Mouse (Mus musculus): ENCODE data around the gene Serpinb1b.
"Not testable (repeated sequence)": the region's sequence is repeated elsewhere in the genome, so short reads cannot be mapped to it uniquely, and the experiment has no call there.

The Serpinb1b gene

DNA sequence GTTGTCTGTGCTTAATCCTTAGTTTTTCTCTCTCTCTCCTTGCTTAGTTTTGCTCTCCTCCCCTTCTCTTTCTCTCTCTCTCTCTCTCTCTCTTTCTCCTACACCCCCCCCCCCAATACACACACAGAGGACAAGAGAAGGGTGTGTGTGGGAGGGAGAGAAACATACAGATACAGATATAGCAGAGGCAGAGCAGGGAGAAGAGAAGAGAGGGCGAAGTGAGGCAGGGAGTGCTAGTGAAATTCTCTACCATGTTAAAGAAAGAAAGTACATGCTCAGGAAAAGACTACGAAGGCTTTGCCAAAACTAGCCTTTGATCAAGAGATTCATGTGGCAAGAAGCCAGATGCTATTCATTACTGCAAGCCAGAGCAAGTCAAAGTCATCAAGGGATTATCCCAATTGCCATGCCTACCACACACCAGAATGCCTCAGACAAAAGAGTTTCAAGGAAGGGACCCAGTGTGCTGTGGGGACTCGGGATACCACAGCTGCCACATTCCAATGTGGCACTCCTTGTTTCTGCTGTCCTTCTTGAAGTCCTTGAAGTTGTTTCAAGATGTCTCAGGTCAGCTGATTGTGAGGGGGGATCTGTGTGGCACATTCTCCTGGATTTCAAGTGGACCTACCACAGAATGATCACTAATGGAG lies at the start of gene Serpinb1b:
Gene Serpinb1b (plus strand): TSS at position 520 of the 650 bp plus-strand sequence.
- DNase-seq (ENCODE audit: low read depth, low spot score), result no peak

DNA sequence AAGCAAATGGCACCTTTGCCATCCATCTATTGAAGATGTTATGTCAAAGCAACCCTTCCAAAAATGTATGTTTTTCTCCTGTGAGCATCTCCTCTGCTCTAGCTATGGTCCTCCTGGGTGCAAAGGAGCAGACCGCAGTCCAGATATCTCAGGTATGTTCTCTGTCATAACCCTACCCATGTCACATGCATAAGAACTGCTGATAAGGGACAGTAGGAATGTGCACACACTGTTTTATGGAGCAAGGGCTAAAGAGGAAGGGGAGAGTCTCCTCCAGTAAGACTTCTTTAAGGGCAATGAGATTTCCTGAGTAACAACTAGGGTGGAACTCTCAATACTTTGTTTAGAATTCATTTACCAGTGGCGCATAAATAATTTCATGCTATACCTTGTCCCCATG lies 48.9 kb upstream of the Serpinb1b start:
- DNase-seq (ENCODE audit: low read depth, low spot score), result not testable (repeated sequence)

DNA sequence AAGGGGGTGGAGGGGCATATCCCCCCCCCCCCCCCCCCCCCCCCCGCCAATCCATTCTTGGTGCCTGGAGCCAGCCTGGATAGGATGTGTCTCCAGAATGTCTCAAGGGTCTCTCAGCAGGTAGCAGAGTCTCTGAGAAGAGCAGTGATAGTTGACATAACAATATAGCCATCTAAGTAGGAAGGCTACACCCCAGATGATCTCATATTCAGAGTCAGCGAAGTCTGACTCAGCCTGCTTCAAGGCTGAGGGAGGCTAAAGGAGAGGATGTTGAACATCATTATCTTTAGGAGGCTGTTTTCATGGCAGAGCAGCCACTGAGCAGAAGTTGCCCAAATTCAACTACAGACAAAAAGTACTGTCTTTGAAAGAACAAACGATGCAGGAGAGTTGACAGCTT lies 48.1 kb upstream of the Serpinb1b start:
- no peak for DNase-seq (ENCODE audit: low read depth, low spot score)

DNA sequence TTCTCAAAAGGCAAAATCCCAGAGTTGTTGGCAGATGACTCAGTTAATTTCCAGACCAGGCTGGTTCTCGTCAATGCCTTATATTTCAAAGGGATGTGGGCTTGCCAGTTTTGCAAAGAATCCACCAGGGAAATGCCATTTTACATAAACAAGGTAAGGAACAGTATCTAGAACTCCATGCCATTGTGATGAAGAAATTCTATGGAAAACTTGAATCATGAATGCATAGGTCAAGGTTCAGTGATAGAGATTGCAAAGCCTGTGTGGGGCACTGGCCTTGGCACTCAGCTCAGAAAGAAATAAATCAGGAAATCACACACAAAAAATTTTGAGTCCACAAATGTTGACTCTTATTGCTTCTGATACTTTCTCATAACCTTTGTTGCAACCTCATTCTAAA lies 42.9 kb upstream of the Serpinb1b start:
- no peak for DNase-seq (ENCODE audit: low read depth, low spot score)

- no peak for DNase-seq (ENCODE audit: low read depth, low spot score)
These were observed 34.8 kb upstream of the Serpinb1b start for GRCm38 (mm10) chr13:33043542-33043941.

- no peak for DNase-seq (ENCODE audit: low read depth, low spot score)
These were observed 31.1 kb upstream of the Serpinb1b start for GRCm38 (mm10) chr13:33047234-33047633.

- no peak for DNase-seq (ENCODE audit: low read depth, low spot score)
These were observed 30.2 kb upstream of the Serpinb1b start for GRCm38 (mm10) chr13:33048187-33048586.

DNA sequence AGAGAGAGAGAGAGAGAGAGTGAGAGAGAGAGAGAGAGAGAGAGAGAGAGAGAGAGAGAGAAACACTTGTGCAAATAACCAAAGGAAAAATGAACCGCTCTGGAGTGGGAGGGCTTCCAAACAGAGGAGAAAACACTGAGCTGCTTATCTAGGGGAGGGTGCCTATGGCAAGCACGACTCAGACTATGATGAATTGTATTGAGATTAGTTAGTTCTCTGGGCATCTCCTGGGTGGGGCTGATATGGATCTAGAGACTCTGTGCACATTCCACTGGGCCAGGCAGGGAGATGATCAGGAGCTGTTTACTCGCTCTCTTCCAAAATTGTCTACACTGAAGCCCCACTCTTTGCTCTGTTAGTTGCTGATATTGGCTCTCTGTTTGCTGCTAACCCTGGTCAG lies 26.7 kb upstream of the Serpinb1b start:
- no peak for DNase-seq (ENCODE audit: low read depth, low spot score)

- DNase-seq (ENCODE audit: low read depth, low spot score), result no peak
These were observed 15.3 kb upstream of the Serpinb1b start for GRCm38 (mm10) chr13:33063048-33063447.

DNA sequence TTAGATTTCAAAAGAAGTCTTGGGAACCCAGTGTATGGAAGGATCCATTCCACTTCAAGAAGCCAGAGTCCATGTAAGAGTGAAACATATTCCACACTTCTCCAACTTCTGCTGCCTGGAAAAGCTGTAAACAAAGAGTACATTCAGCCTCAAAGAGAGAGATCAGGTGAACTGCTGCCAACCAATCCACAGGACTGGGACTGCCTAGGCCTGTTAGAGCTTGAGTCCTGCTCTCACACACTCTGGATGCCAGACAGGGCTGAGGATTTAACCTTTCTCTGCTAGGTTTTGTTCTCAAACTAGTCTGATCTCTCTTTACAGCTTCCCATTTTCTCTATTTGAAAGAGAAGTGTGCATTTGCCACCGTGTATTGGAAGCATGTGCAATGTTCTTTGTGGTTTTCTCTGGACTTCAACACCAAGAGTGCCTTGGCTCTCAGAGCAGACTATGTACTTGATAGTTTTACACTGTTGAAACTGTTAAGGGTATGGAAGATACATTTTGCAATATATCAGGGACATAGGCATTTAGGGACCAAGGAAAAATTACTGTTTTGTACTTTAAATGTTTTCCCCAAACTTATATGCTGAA lies 10.9 kb upstream of the Serpinb1b start:
- DNase-seq (ENCODE audit: low read depth, low spot score), result no peak

GRCm38 (mm10) chr13:33068164-33068563 lies 10.2 kb upstream of the Serpinb1b start:
- no peak for DNase-seq (ENCODE audit: low read depth, low spot score)

GRCm38 (mm10) chr13:33071776-33072175 lies 6.6 kb upstream of the Serpinb1b start:
- no peak for DNase-seq (ENCODE audit: low read depth, low spot score)

DNA sequence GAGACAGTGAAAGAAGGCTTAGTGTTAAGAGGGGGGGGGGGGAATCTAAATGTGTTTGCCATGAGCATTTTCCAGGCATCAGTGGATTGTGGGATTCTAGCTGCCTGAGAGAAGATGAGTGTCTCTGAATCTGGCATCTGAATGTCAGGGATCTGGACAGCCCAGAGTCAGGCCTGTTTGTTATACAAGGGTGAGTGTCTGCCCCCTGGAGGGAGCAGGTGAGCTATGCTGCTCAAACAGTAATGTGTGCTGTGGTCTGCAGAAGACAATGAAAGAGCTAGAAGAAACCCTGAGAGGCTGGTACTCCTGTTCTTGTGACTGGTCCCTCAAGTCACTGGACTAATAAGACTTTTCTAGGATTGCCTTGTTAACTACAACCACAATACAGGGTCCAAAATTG lies 4.3 kb upstream of the Serpinb1b start:
- no peak for DNase-seq (ENCODE audit: low read depth, low spot score)

- DNase-seq (ENCODE audit: low read depth, low spot score), result no peak
These were observed 2.1 kb upstream of the Serpinb1b start for GRCm38 (mm10) chr13:33076247-33076646.

DNA sequence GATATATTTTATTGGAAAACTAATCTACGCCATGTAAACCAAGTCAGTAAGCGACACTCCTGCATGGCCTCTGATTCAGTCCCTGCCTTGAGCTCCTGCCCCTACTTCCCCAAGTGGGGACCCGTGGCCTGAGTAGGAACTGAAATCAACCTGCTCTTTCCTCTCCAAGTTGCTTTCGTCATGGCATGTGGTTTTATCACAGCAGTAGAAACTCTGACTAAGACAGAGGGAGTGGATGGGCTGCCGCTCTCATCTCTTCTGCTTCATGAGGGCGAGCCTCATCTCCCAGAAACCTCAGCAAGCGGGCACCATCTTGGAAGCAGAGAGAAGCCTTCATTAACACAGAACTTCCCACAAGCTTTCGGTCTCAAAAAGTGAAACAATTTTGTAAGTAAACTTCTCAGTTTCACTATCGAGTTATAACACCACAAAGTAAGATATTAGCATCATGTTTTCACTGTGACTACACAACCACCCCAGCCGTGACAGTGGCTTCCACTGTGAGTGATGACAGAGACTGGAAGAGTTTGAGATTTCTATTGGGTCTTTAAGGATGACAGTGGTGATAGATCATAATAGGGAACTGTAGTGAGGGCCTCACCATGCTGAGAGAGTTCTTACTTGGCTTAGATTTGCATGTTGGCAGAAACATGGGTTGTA lies 1.2 kb upstream of the Serpinb1b start:
- no peak for DNase-seq (ENCODE audit: low read depth, low spot score)

GRCm38 (mm10) chr13:33079391-33079790 lies 1.0 kb downstream of the Serpinb1b start:
- no peak for DNase-seq (ENCODE audit: low read depth, low spot score)

DNA sequence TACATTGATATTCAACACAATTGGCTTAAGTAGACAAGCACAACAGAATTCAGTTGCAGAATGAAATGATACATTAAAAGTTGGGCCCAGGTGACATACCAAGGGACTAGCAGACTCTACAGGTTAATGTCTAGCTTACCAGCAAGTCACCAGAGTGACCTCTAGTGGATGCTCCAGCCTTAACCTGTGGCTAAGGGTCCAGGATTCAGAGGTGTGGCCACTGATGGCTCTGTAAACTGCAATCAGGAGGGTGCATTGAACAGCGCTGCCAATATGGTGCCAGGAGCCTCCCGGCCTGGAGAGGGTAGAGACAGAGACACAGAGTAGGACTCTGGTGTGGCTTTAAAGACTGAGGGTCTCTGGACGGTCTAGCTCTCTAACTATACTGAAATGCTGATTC lies 2.0 kb downstream of the Serpinb1b start:
- no peak for DNase-seq (ENCODE audit: low read depth, low spot score)

DNA sequence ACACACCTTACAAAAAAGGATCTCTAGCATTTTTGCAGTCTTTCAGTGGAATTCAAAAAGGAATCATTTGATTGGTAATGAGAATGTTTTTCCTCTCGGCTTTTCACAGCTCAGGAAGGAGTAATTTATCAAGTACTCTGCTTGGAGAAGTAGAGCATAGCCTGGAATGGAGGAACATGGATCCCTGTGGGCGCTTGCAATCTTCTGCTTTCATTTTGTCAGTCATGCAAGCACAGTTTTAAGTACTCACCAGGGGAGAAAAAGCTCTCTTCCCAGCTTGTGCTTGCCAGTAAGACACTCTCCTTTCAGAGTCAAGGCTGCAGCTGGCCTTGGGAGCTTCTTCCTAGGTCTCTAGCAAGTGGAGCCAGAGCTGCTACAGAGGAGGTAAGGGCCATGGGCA lies 5.5 kb downstream of the Serpinb1b start:
- DNase-seq (ENCODE audit: low read depth, low spot score), result no peak

DNA sequence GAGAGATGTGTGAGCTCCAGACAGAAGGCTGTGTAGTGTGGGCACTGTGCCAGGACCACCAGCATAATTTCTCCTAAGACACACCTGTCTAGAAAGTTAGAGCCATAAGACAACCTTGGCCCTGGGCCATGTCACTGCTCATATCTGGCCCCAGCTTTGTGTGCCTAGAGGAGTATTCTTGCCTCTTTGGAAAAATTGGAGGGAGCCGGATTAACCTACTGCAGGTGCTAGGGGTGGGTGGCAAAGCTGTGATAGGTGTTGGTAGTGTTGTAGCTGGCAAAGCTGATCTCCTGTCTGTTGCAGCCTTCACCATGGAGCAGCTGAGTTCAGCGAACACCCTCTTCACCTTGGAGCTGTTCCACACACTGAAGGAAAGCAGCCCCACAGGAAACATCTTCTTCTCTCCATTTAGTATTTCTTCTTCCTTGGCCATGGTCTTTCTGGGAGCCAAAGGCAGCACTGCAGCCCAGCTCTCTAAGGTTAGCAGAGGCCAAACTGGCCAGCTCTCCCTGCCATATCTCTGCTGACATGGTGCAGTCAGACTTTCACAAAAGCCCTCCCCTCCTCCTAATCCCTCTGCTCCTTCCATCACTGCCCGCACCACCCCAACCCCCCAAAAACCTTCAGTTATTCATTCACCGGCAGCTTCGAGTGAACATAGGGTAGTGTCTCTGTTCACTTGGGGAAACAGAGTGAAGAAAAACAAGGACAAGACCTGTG lies 6.8 kb downstream of the Serpinb1b start:
- no peak for DNase-seq (ENCODE audit: low read depth, low spot score)

DNA sequence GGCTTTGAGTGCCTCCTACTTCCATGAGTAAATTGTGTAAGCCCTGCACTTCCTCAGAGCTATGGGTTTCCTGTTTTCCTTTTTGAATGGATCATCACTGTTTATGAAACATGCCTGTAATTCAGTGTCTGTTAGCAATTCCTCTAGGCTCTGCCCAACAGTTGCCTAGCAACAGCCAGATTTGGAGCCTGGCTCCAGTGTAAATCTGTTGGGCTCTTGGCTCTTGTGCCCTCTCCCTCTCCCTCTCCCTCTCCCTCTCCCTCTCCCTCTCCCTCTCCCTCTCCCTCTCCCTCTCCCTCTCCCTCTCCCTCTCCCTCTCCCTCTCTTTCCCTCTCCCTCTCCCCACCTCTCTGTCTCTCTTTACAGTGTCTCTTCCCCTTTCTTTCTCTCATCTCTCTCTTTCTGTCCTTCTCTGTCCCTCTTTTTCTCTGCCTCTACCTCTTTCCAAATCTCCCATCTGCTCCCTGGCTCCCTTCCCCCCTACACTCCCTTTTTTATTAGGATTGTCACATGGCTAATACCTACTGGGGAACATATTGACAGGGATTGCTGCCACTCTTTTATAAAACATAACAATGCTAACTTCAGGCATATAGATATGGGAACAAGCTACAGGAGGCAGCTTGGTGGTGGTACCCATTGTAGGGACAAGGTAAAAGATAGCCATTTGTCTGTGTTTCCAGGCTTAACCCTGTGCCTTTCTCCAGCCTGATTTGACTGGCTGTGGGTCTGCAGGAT lies 7.5 kb downstream of the Serpinb1b start:
- peak; percentile 28 for DNase-seq (ENCODE audit: low read depth, low spot score)

GRCm38 (mm10) chr13:33089566-33089965 lies 11.2 kb downstream of the Serpinb1b start:
- DNase-seq (ENCODE audit: low read depth, low spot score), result no peak

- DNase-seq (ENCODE audit: low read depth, low spot score), result no peak
These were observed 12.2 kb downstream of the Serpinb1b start for GRCm38 (mm10) chr13:33090546-33090945.
